Mouse (Mus musculus): Measurements from ENCODE around the gene 1600014C23Rik. TPM values are rescaled to one million over a fixed set of nuclear protein-coding genes. Genes with fewer than 3 reads are reported as not detected.

The 1600014C23Rik gene
- polyA plus RNA-seq, 1 experiment from 2014 or later = not detected

- no peak for ATAC-seq (ENCODE audit: insufficient number of reproducible peaks, low FRiP score, low TSS enrichment, low read depth)
- Histone ChIP-seq H3K4me2 (ENCODE audit: low read depth, severe bottlenecking) (no peak overlapping the region), H3K4me1 (ENCODE audit: control insufficient read depth, insufficient read depth, low read length) (no peaks in the 10 kb centered on the region), H3K36me3 (ENCODE audit: control insufficient read depth, insufficient read depth, low read length) (no peaks in the 10 kb centered on the region), H3K9me3 (ENCODE audit: control insufficient read depth, low read length) (no peaks in the 10 kb centered on the region), H3K4me3 (ENCODE audit: low read depth, low read length) (no peak overlapping the region), H3K27ac (replicated peaks; ENCODE audit: low read depth, low read length) (no peak overlapping the region), H3K27me3 (ENCODE audit: control insufficient read depth, insufficient read depth, low read length) (no peaks in the 10 kb centered on the region), H3K9ac (ENCODE audit: low read length) (no peak overlapping the region)
- DNase-seq (ENCODE audit: low spot score) = no peak
- WGBS = 87% methylated on average over 3 of the region's 3 CpGs
These were observed 34.5 kb downstream of the 1600014C23Rik start for GRCm38 (mm10) chr17:45699039-45699740.

- Histone ChIP-seq H3K27ac (replicated peaks; ENCODE audit: low read depth, low read length) (no peak overlapping the region), H3K4me3 (ENCODE audit: low read depth, low read length) (no peak overlapping the region), H3K9me3 (ENCODE audit: control insufficient read depth, low read length) (no peaks in the 10 kb centered on the region), H3K27me3 (ENCODE audit: control insufficient read depth, insufficient read depth, low read length) (no peaks in the 10 kb centered on the region), H3K36me3 (ENCODE audit: control insufficient read depth, insufficient read depth, low read length) (no peaks in the 10 kb centered on the region), H3K9ac (ENCODE audit: low read length) (no peak overlapping the region), H3K4me1 (ENCODE audit: control insufficient read depth, insufficient read depth, low read length) (no peaks in the 10 kb centered on the region), H3K4me2 (ENCODE audit: low read depth, severe bottlenecking) (no peak overlapping the region)
- no peak for ATAC-seq (ENCODE audit: insufficient number of reproducible peaks, low FRiP score, low TSS enrichment, low read depth)
- no peak for DNase-seq (ENCODE audit: low spot score)
- WGBS = 95% methylated on average over 6 of the region's 6 CpGs
These were observed 35.3 kb downstream of the 1600014C23Rik start for GRCm38 (mm10) chr17:45698368-45698767.

GRCm38 (mm10) chr17:45696981-45697380, 36.7 kb downstream of the 1600014C23Rik start:
- no peak for ATAC-seq (ENCODE audit: insufficient number of reproducible peaks, low FRiP score, low TSS enrichment, low read depth)
- no peak overlapping the region for H3K27ac ChIP-seq (replicated peaks; ENCODE audit: low read depth, low read length)
- H3K4me3 ChIP-seq (ENCODE audit: low read depth, low read length) = no peak overlapping the region
- DNase-seq (ENCODE audit: low spot score) = no peak
- H3K36me3 ChIP-seq (ENCODE audit: control insufficient read depth, insufficient read depth, low read length) = no peaks in the 10 kb centered on the region
- no peak overlapping the region for H3K4me2 ChIP-seq (ENCODE audit: low read depth, severe bottlenecking)
- no peaks in the 10 kb centered on the region for H3K4me1 ChIP-seq (ENCODE audit: control insufficient read depth, insufficient read depth, low read length)
- no peaks in the 10 kb centered on the region for H3K27me3 ChIP-seq (ENCODE audit: control insufficient read depth, insufficient read depth, low read length)
- no peak overlapping the region for H3K9ac ChIP-seq (ENCODE audit: low read length)
- H3K9me3 ChIP-seq (ENCODE audit: control insufficient read depth, low read length) = no peaks in the 10 kb centered on the region
- 89% methylated on average over 9 of the region's 9 CpGs for WGBS

GRCm38 (mm10) chr17:45695227-45696120, 38.2 kb downstream of the 1600014C23Rik start:
- DNase-seq (ENCODE audit: low spot score) = no peak
- ATAC-seq (ENCODE audit: insufficient number of reproducible peaks, low FRiP score, low TSS enrichment, low read depth) = no peak
- Histone ChIP-seq H3K9ac (ENCODE audit: low read length) (no peak overlapping the region), H3K9me3 (ENCODE audit: control insufficient read depth, low read length) (no peaks in the 10 kb centered on the region), H3K27me3 (ENCODE audit: control insufficient read depth, insufficient read depth, low read length) (no peaks in the 10 kb centered on the region), H3K4me1 (ENCODE audit: control insufficient read depth, insufficient read depth, low read length) (no peaks in the 10 kb centered on the region), H3K4me3 (ENCODE audit: low read depth, low read length) (no peak overlapping the region), H3K4me2 (ENCODE audit: low read depth, severe bottlenecking) (no peak overlapping the region), H3K27ac (replicated peaks; ENCODE audit: low read depth, low read length) (no peak overlapping the region), H3K36me3 (ENCODE audit: control insufficient read depth, insufficient read depth, low read length) (no peaks in the 10 kb centered on the region)
- 80% methylated on average over 23 of the region's 23 CpGs for WGBS

- DNase-seq (ENCODE audit: low spot score) = no peak
- Histone ChIP-seq H3K4me2 (ENCODE audit: low read depth, severe bottlenecking) (no peak overlapping the region), H3K9me3 (ENCODE audit: control insufficient read depth, low read length) (no peaks in the 10 kb centered on the region), H3K4me1 (ENCODE audit: control insufficient read depth, insufficient read depth, low read length) (no peaks in the 10 kb centered on the region), H3K36me3 (ENCODE audit: control insufficient read depth, insufficient read depth, low read length) (no peaks in the 10 kb centered on the region), H3K4me3 (ENCODE audit: low read depth, low read length) (no peak overlapping the region), H3K27ac (replicated peaks; ENCODE audit: low read depth, low read length) (no peak overlapping the region), H3K9ac (ENCODE audit: low read length) (no peak overlapping the region), H3K27me3 (ENCODE audit: control insufficient read depth, insufficient read depth, low read length) (no peaks in the 10 kb centered on the region)
- 85% methylated on average over 18 of the region's 18 CpGs for WGBS
- ATAC-seq (ENCODE audit: insufficient number of reproducible peaks, low FRiP score, low TSS enrichment, low read depth) = no peak
These were observed 39.7 kb downstream of the 1600014C23Rik start for GRCm38 (mm10) chr17:45693812-45694565.

GRCm38 (mm10) chr17:45692159-45692558, 41.5 kb downstream of the 1600014C23Rik start:
- WGBS = 71% methylated on average over 5 of the region's 5 CpGs
- H3K9me3 ChIP-seq (ENCODE audit: control insufficient read depth, low read length) = no peaks in the 10 kb centered on the region
- H3K36me3 ChIP-seq (ENCODE audit: control insufficient read depth, insufficient read depth, low read length) = no peaks in the 10 kb centered on the region
- H3K27ac ChIP-seq (replicated peaks; ENCODE audit: low read depth, low read length) = no peak overlapping the region
- H3K4me2 ChIP-seq (ENCODE audit: low read depth, severe bottlenecking) = no peak overlapping the region
- peaks cover under 1% of the 10 kb centered on the region for H3K4me1 ChIP-seq (ENCODE audit: control insufficient read depth, insufficient read depth, low read length)
- ATAC-seq (ENCODE audit: insufficient number of reproducible peaks, low FRiP score, low TSS enrichment, low read depth) = no peak
- no peaks in the 10 kb centered on the region for H3K27me3 ChIP-seq (ENCODE audit: control insufficient read depth, insufficient read depth, low read length)
- DNase-seq (ENCODE audit: low spot score) = no peak
- H3K9ac ChIP-seq (ENCODE audit: low read length) = no peak overlapping the region
- H3K4me3 ChIP-seq (ENCODE audit: low read depth, low read length) = no peak overlapping the region

GRCm38 (mm10) chr17:45690044-45690443, 43.6 kb downstream of the 1600014C23Rik start:
- H3K4me2 ChIP-seq (ENCODE audit: low read depth, severe bottlenecking) = no peak overlapping the region
- H3K27me3 ChIP-seq (ENCODE audit: control insufficient read depth, insufficient read depth, low read length) = no peaks in the 10 kb centered on the region
- ATAC-seq (ENCODE audit: insufficient number of reproducible peaks, low FRiP score, low TSS enrichment, low read depth) = no peak
- no peak overlapping the region for H3K4me3 ChIP-seq (ENCODE audit: low read depth, low read length)
- peaks cover 5% of the 10 kb centered on the region for H3K4me1 ChIP-seq (ENCODE audit: control insufficient read depth, insufficient read depth, low read length)
- H3K9me3 ChIP-seq (ENCODE audit: control insufficient read depth, low read length) = no peaks in the 10 kb centered on the region
- no peak for DNase-seq (ENCODE audit: low spot score)
- H3K9ac ChIP-seq (ENCODE audit: low read length) = no peak overlapping the region
- no peak overlapping the region for H3K27ac ChIP-seq (replicated peaks; ENCODE audit: low read depth, low read length)
- 91% methylated on average over 4 of the region's 4 CpGs for WGBS
- H3K36me3 ChIP-seq (ENCODE audit: control insufficient read depth, insufficient read depth, low read length) = no peaks in the 10 kb centered on the region

- no peak for ATAC-seq (ENCODE audit: insufficient number of reproducible peaks, low FRiP score, low TSS enrichment, low read depth)
- WGBS = 87% methylated on average over 9 of the region's 9 CpGs
- peaks cover 12% of the 10 kb centered on the region for H3K4me1 ChIP-seq (ENCODE audit: control insufficient read depth, insufficient read depth, low read length)
These were observed 44.5 kb downstream of the 1600014C23Rik start for GRCm38 (mm10) chr17:45689120-45689519.

More at GRCm38 (mm10) chr17:45689120-45689519, 44.5 kb downstream of the 1600014C23Rik start:
- H3K9me3 ChIP-seq (ENCODE audit: control insufficient read depth, low read length) = no peaks in the 10 kb centered on the region
- DNase-seq (ENCODE audit: low spot score) = no peak
- H3K4me3 ChIP-seq (ENCODE audit: low read depth, low read length) = no peak overlapping the region
- no peaks in the 10 kb centered on the region for H3K27me3 ChIP-seq (ENCODE audit: control insufficient read depth, insufficient read depth, low read length)
- no peaks in the 10 kb centered on the region for H3K36me3 ChIP-seq (ENCODE audit: control insufficient read depth, insufficient read depth, low read length)
- no peak overlapping the region for H3K27ac ChIP-seq (replicated peaks; ENCODE audit: low read depth, low read length)
- H3K4me2 ChIP-seq (ENCODE audit: low read depth, severe bottlenecking) = no peak overlapping the region
- no peak overlapping the region for H3K9ac ChIP-seq (ENCODE audit: low read length)

Measured in limb, embryonic 11.5 days (tissue).